Mouse (Mus musculus) cerebellum, adult 2 months (tissue): ENCODE measurements around the gene Wdr11. TPM values are rescaled to one million over a fixed set of nuclear protein-coding genes. Genes with fewer than 3 reads are reported as not detected.

ENCODE experiments used
- DNase-seq, 2 experiments: peaks; one replicate each; pipeline ENCODE4 v3.0.0; 2021
- H3K27ac ChIP-seq: fragments of 200-500 bp; 2 replicates; pipeline ENCODE4 v1.5.1; 2012; ENCODE audit warnings: low read length, control low read depth, inconsistent platforms; ENCODE audit not compliant: insufficient read depth
- H3K27me3 ChIP-seq: fragments of 200-500 bp; 2 replicates; pipeline ENCODE4 v1.6.1; 2012; ENCODE audit warnings: inconsistent platforms, mild to moderate bottlenecking, low read length, moderate library complexity; ENCODE audit not compliant: control insufficient read depth, insufficient read depth
- H3K4me1 ChIP-seq: fragments of 200-500 bp; 2 replicates; pipeline ENCODE4 v1.6.1; 2011; ENCODE audit warnings: low read length; ENCODE audit not compliant: control insufficient read depth, insufficient read depth
- H3K4me3 ChIP-seq: fragments of 200-500 bp; replicated peaks from 2 replicates; pipeline ENCODE3; 2011; ENCODE audit warnings: mild to moderate bottlenecking, low read depth, low read length, control low read depth; ENCODE audit not compliant: insufficient read depth
- CTCF ChIP-seq: fragments of 200-500 bp; IDR thresholded peaks from 2 replicates; pipeline ENCODE4 v1.5.1; 2011; ENCODE audit warnings: low read depth, mild to moderate bottlenecking, control low read depth, low read length, moderate library complexity, borderline replicate concordance; ENCODE audit not compliant: insufficient read depth
- POLR2A ChIP-seq: fragments of 200-500 bp; IDR thresholded peaks from 2 replicates; pipeline ENCODE4 v1.6.1; 2011; ENCODE audit warnings: low read length, control low read depth, borderline replicate concordance; ENCODE audit not compliant: insufficient read depth
- WGBS: fragments of 180-500 bp; shearing (Covaris S2); methylation state at CpG from one replicate; pipeline ENCODE4 v1.1.7; 2018; 5-methylcytosine and 5-hydroxymethylcytosine counted together
- polyA plus RNA-seq: library from polyadenylated mRNA; depleted of rRNA; stranded (reverse); fragments of >200 nt; gene quantifications from 2 replicates; pipeline ENCODE4 v1.2.3, GENCODE M21; 2012

Wdr11 gene
- polyA plus RNA-seq, 1 experiment = 32.8 TPM

- Histone ChIP-seq H3K4me1 (no peaks in the 10 kb centered on the region), H3K27me3 (no peaks in the 10 kb centered on the region), H3K4me3 (no peak overlapping the region), H3K27ac (no peak overlapping the region)
- DNase-seq = no peak
- TF ChIP-seq CTCF (no peak), POLR2A (no peak)
- 47% methylated on average over 12 of the region's 12 CpGs for WGBS
Observed at GRCm38 (mm10) chr7:129654923-129655322, 63.3 kb downstream of the Wdr11 start.

- WGBS = 67% methylated on average over 14 of the region's 14 CpGs
Observed at GRCm38 (mm10) chr7:129655604-129656226, 64.1 kb downstream of the Wdr11 start.

GRCm38 (mm10) chr7:129657867-129658266 is 66.2 kb downstream of the Wdr11 start:
- TF ChIP-seq POLR2A = no peak
- TF ChIP-seq CTCF = no peak
- WGBS = 87% methylated on average over 8 of the region's 8 CpGs
- no peak overlapping the region for H3K27ac ChIP-seq
- H3K27me3 ChIP-seq = no peaks in the 10 kb centered on the region
- DNase-seq = no peak
- no peak overlapping the region for H3K4me3 ChIP-seq
- no peaks in the 10 kb centered on the region for H3K4me1 ChIP-seq

More at GRCm38 (mm10) chr7:129655604-129656226, 64.1 kb downstream of the Wdr11 start:
- Histone ChIP-seq H3K27me3 (no peaks in the 10 kb centered on the region), H3K4me1 (no peaks in the 10 kb centered on the region), H3K27ac (no peak overlapping the region), H3K4me3 (no peak overlapping the region)
- no peak for TF ChIP-seq CTCF
- no peak for TF ChIP-seq POLR2A
- no peak for DNase-seq

GRCm38 (mm10) chr7:129659755-129660154 is 68.1 kb downstream of the Wdr11 start:
- Histone ChIP-seq H3K27me3 (no peaks in the 10 kb centered on the region), H3K4me3 (no peak overlapping the region), H3K27ac (no peak overlapping the region), H3K4me1 (no peaks in the 10 kb centered on the region)
- no peak for DNase-seq
- 91% methylated on average over 8 of the region's 8 CpGs for WGBS
- TF ChIP-seq CTCF = no peak
- TF ChIP-seq POLR2A = no peak

- no peak overlapping the region for H3K4me3 ChIP-seq
- 85% methylated on average over 9 of the region's 9 CpGs for WGBS
- no peaks in the 10 kb centered on the region for H3K4me1 ChIP-seq
- TF ChIP-seq POLR2A (no peak), CTCF (no peak)
- DNase-seq = no peak
- no peaks in the 10 kb centered on the region for H3K27me3 ChIP-seq
- no peak overlapping the region for H3K27ac ChIP-seq
Observed at GRCm38 (mm10) chr7:129660546-129660945, 68.9 kb downstream of the Wdr11 start.

- Histone ChIP-seq H3K4me1 (no peaks in the 10 kb centered on the region), H3K27me3 (no peaks in the 10 kb centered on the region), H3K27ac (no peak overlapping the region), H3K4me3 (no peak overlapping the region)
- TF ChIP-seq POLR2A = no peak
- TF ChIP-seq CTCF = no peak
- no peak for DNase-seq
- WGBS = 56% methylated on average over 16 of the region's 16 CpGs
Observed at GRCm38 (mm10) chr7:129662051-129662789, 70.6 kb downstream of the Wdr11 start.

- 30% methylated on average over 12 of the region's 12 CpGs for WGBS
- Histone ChIP-seq H3K4me1 (no peaks in the 10 kb centered on the region), H3K27ac (no peak overlapping the region), H3K27me3 (no peaks in the 10 kb centered on the region), H3K4me3 (no peak overlapping the region)
- DNase-seq = no peak
- no peak for TF ChIP-seq CTCF
- no peak for TF ChIP-seq POLR2A
Observed at GRCm38 (mm10) chr7:129663781-129664505, 72.3 kb downstream of the Wdr11 start.
